ENCODE assay signal across 28 mouse cellular contexts in genomic region chr7:46282276-46282675, GRCm38 (mm10). TPM values are rescaled to one million over a fixed set of nuclear protein-coding genes. Genes with fewer than 3 reads are reported as not detected.
"Had no signal": no experiment of that assay in that cellular context is flagged by ENCODE, and none has a peak within 500 bp of the region (broad histone marks: within the 10 kb centered on the region; RNA-seq: fewer than 3 reads in every experiment).

No protein-coding gene starts in this region.

- ATAC-seq: hindbrain, postnatal 0 days; intestine, embryonic 16.5 days; liver, postnatal 0 days had no signal

- H3K4me2 ChIP-seq: heart, embryonic 11.5 days; heart, embryonic 13.5 days; heart, embryonic 15.5 days; hindbrain, embryonic 13.5 days; hindbrain, embryonic 15.5 days; limb, embryonic 12.5 days; liver, embryonic 11.5 days; liver, embryonic 13.5 days; liver, embryonic 15.5 days had no signal

- H3K4me1 ChIP-seq: hindbrain, embryonic 15.5 days; limb, embryonic 12.5 days; liver, embryonic 13.5 days; liver, embryonic 15.5 days had no signal

- H3K4me3 ChIP-seq: heart, embryonic 13.5 days; heart, embryonic 15.5 days; hindbrain, embryonic 13.5 days; hindbrain, embryonic 15.5 days; left cerebral cortex, adult 2 months; limb, embryonic 10.5 days; limb, embryonic 12.5 days; liver, embryonic 13.5 days; liver, embryonic 15.5 days had no signal

- H3K9ac ChIP-seq: heart, embryonic 13.5 days; heart, embryonic 15.5 days; hindbrain, embryonic 13.5 days; hindbrain, embryonic 15.5 days; limb, embryonic 12.5 days; liver, embryonic 13.5 days; liver, embryonic 15.5 days; liver, postnatal 0 days had no signal

- H3K9me3 ChIP-seq: heart, embryonic 13.5 days; heart, embryonic 15.5 days; hindbrain, embryonic 13.5 days; hindbrain, embryonic 15.5 days; limb, embryonic 10.5 days; limb, embryonic 12.5 days; liver, embryonic 13.5 days; liver, embryonic 15.5 days had no signal

- H3K36me3 ChIP-seq: heart, embryonic 13.5 days; heart, embryonic 15.5 days; hindbrain, embryonic 13.5 days; hindbrain, embryonic 15.5 days; limb, embryonic 10.5 days; limb, embryonic 12.5 days; liver, embryonic 13.5 days; liver, embryonic 15.5 days had no signal

- H3K27ac ChIP-seq: heart, embryonic 13.5 days; heart, embryonic 15.5 days; hindbrain, embryonic 13.5 days; hindbrain, embryonic 15.5 days; hindbrain, postnatal 0 days; left cerebral cortex, adult 2 months; limb, embryonic 10.5 days; limb, embryonic 12.5 days; liver, embryonic 13.5 days; liver, embryonic 15.5 days had no signal

- H3K27me3 ChIP-seq: hindbrain, embryonic 15.5 days had no signal

- DNase-seq: gastrocnemius, postnatal 14 days; gastrocnemius, postnatal 36 days; heart, adult 18-20 months; heart, postnatal 14 days; heart, postnatal 36 days; kidney, adult 11 months; kidney, adult 8-10 months; kidney, postnatal 10 days; kidney, postnatal 25 days; kidney, postnatal 4 days; layer of hippocampus, adult 9-11 months; liver; liver, embryonic 13.5 days; liver, postnatal 0 days had no signal

RNA-seq across cellular contexts. Expression of gene Otog, which starts 41.5 kb away (rescaled TPM):
- total RNA-seq: heart, postnatal 14 days; hematopoietic stem cell, adult 5-6 weeks had no signal
- polyA plus RNA-seq: heart, embryonic 11.5 days; heart, embryonic 15.5 days; heart, postnatal 0 days; intestine, embryonic 16.5 days; liver, embryonic 11.5 days; liver, embryonic 13.5 days; liver, embryonic 15.5 days; liver, postnatal 0 days had no signal

RNA-seq across cellular contexts. Expression of gene Ush1c, which starts 44.0 kb away (rescaled TPM):
- total RNA-seq: hematopoietic stem cell, adult 5-6 weeks had no signal
- polyA plus RNA-seq: liver, embryonic 13.5 days had no signal
